Mouse (Mus musculus): ENCODE data around the gene Ipcef1. TPM values are rescaled to one million over a fixed set of nuclear protein-coding genes. Genes with fewer than 3 reads are reported as not detected.

Gene Ipcef1
- total and polyA plus RNA-seq, 3 experiments = 1.7 to 6.8 (median 4.1) TPM

- H3K27ac ChIP-seq (ENCODE audit: insufficient read depth, low read depth) = no peak overlapping the region
- dilution Hi-C loops (cut with MboI; ENCODE audit: extremely low pct_ligation_motif_present, extremely low pct_unique_long_range_greater_than_20kb, low sequenced_read_pairs) = no loop called here
- no peak overlapping the region for H3K4me2 ChIP-seq (ENCODE audit: insufficient read depth, low read depth, poor library complexity, severe bottlenecking)
- no peaks in the 10 kb centered on the region for H3K79me2 ChIP-seq (replicated peaks; ENCODE audit: control insufficient read depth, extremely low read depth, insufficient read depth, poor library complexity, severe bottlenecking)
- no peak for TF ChIP-seq ELF1 (IDR thresholded peaks at IDR 0.05; ENCODE audit: low read depth, low read length)
- TF ChIP-seq HCFC1 (IDR thresholded peaks at IDR 0.05; ENCODE audit: low read depth, low read length) = no peak
- TF ChIP-seq ZKSCAN1 (IDR thresholded peaks at IDR 0.05; ENCODE audit: borderline replicate concordance, low read depth, low read length) = no peak
- TF ChIP-seq MAZ (IDR thresholded peaks at IDR 0.05; ENCODE audit: low read depth, low read length) = no peak
- no peak for TF ChIP-seq POLR2A (IDR thresholded peaks at IDR 0.05; ENCODE audit: low read depth, low read length)
- TF ChIP-seq BHLHE40 (IDR thresholded peaks at IDR 0.05; ENCODE audit: low read depth, low read length) = no peak
- TF ChIP-seq TBP (conservative IDR thresholded peaks at IDR 0.05; ENCODE audit: low read depth, low read length) = no peak
- TF ChIP-seq USF2 (conservative IDR thresholded peaks at IDR 0.05; ENCODE audit: low read depth, low read length) = no peak
- no peak for TF ChIP-seq ZMIZ1 (IDR thresholded peaks at IDR 0.05; ENCODE audit: low read depth, low read length)
- no peak for TF ChIP-seq CTCF (conservative IDR thresholded peaks at IDR 0.05 in 1 of 2, IDR thresholded peaks at IDR 0.05 in 1 of 2; ENCODE audit: low read depth in 2 of 2, low read length in 2 of 2)
- TF ChIP-seq GABPA (IDR thresholded peaks at IDR 0.05; ENCODE audit: insufficient replicate concordance, low read depth, low read length) = no peak
- TF ChIP-seq SMC3 (IDR thresholded peaks at IDR 0.05; ENCODE audit: low read depth, low read length) = no peak
- TF ChIP-seq KAT2A (IDR thresholded peaks at IDR 0.05; ENCODE audit: insufficient replicate concordance, low read length) = no peak
- peaks cover 6% of the 10 kb centered on the region for H3K9me3 ChIP-seq (replicated peaks; ENCODE audit: low read length)
- H3K9ac ChIP-seq (ENCODE audit: insufficient read depth, low read depth) = no peak overlapping the region
- no peaks in the 10 kb centered on the region for H3K27me3 ChIP-seq (replicated peaks)
- no peaks in the 10 kb centered on the region for H3K36me3 ChIP-seq (replicated peaks in 1 of 2; ENCODE audit: control insufficient read depth in 1 of 2, insufficient read depth in 1 of 2, low read length in 1 of 2)
- in situ Hi-C loops (cut with MboI; ENCODE audit: low pct_ligation_motif_present, low pct_unique_long_range_greater_than_20kb, low sequenced_read_pairs) = loop anchor here (25.0 kb wide), 1 partner anchor 1259 kb away; the partner anchor contains the start of genes Fbxo5 and Mtrf1l
- peaks cover 5 to 35% of the 10 kb centered on the region in 2 experiments; a peak in 3 of 4 replicates for H3K4me1 ChIP-seq (ENCODE audit: control insufficient read depth in 1 of 2, insufficient read depth in 2 of 2)
- DNase-seq (ENCODE audit: extremely low read depth) = no peak
- H3K4me3 ChIP-seq (replicated peaks in 1 of 3; ENCODE audit: low read depth in 2 of 3, low read length in 2 of 3, poor library complexity in 1 of 3) = no peak overlapping the region
Measured at GRCm38 (mm10) chr10:7070924-7071323, 18.6 kb upstream of the Ipcef1 start.

- H3K27me3 ChIP-seq (replicated peaks) = no peaks in the 10 kb centered on the region
- no peak overlapping the region for H3K9ac ChIP-seq (ENCODE audit: insufficient read depth, low read depth)
- TF ChIP-seq ELF1 (IDR thresholded peaks at IDR 0.05; ENCODE audit: low read depth, low read length) = no peak
- TF ChIP-seq BHLHE40 (IDR thresholded peaks at IDR 0.05; ENCODE audit: low read depth, low read length) = no peak
- TF ChIP-seq CHD1 (IDR thresholded peaks at IDR 0.05; ENCODE audit: low read depth, low read length) = no peak
- dilution Hi-C loops (cut with MboI; ENCODE audit: extremely low pct_ligation_motif_present, extremely low pct_unique_long_range_greater_than_20kb, low sequenced_read_pairs) (no loop called here), in situ Hi-C loops (cut with MboI; ENCODE audit: low pct_ligation_motif_present, low pct_unique_long_range_greater_than_20kb, low sequenced_read_pairs) (loop anchor here (25.0 kb wide), 1 partner anchor 1258 kb away; the partner anchor contains the start of genes Fbxo5 and Mtrf1l)
- H3K36me3 ChIP-seq (replicated peaks in 1 of 2; ENCODE audit: control insufficient read depth in 1 of 2, insufficient read depth in 1 of 2, low read length in 1 of 2) = no peaks in the 10 kb centered on the region
- DNase-seq (ENCODE audit: extremely low read depth) = no peak
- no peaks in the 10 kb centered on the region for H3K79me2 ChIP-seq (replicated peaks; ENCODE audit: control insufficient read depth, extremely low read depth, insufficient read depth, poor library complexity, severe bottlenecking)
- H3K27ac ChIP-seq (ENCODE audit: insufficient read depth, low read depth) = no peak overlapping the region
- peaks cover 4 to 35% of the 10 kb centered on the region in 2 experiments; a peak in 3 of 4 replicates for H3K4me1 ChIP-seq (ENCODE audit: control insufficient read depth in 1 of 2, insufficient read depth in 2 of 2)
- no peak overlapping the region for H3K4me3 ChIP-seq (replicated peaks in 1 of 3; ENCODE audit: low read depth in 2 of 3, low read length in 2 of 3, poor library complexity in 1 of 3)
- peaks cover 6% of the 10 kb centered on the region for H3K9me3 ChIP-seq (replicated peaks; ENCODE audit: low read length)
- no peak overlapping the region for H3K4me2 ChIP-seq (ENCODE audit: insufficient read depth, low read depth, poor library complexity, severe bottlenecking)
Measured at GRCm38 (mm10) chr10:7070100-7070835, 18.0 kb upstream of the Ipcef1 start.

Data from CH12.LX (cell line).